Mouse (Mus musculus) embryonic stem cell, embryonic (primary cell): Measurements from ENCODE around the gene Susd3.

Experiments
- CTCF ChIA-PET, 4 experiments: fragments of 300-600 bp in 2 of 4; fragments of 350-600 bp in 2 of 4; sonication (Branson Sonifier 250); formaldehyde crosslinking; loops; one replicate each; lab custom pipeline; 2022; ENCODE audit warnings: inconsistent platforms in 2 of 4; lab: Charles Lee
- POLR2A ChIA-PET, 4 experiments: fragments of 300-600 bp in 2 of 4; fragments of 350-600 bp in 2 of 4; sonication (Branson Sonifier 250); formaldehyde crosslinking; loops; one replicate each; lab custom pipeline; 2022; ENCODE audit warnings: antibody characterized with exemption in 4 of 4, inconsistent platforms in 1 of 4; lab: Charles Lee

Gene Susd3

DNA sequence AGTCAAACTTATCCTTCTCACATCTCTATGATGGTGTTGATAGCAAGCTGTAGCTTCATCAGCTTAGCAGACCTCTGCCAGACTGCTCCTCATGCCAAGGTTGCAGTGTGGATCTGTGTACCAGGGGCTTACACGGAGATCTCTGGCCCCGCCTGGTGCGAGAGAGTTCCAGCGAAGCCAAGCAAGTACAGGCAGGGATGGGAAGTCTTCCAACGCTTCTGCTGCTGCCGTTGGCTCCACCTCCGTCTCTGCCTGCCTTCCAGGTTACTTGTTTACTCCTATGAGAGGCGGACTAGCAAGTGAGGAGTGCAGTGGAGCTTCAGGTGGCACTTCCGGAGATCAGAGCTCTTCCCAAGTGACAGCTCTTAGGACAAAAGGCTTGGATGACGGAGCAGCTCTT lies 24.2 kb downstream of the Susd3 start:
- ChIA-PET POLR2A (interaction anchor here in 3 of 4 experiments (0.5 to 2.0 kb wide), 9 partner anchors 9 to 557 kb away, joined by 3 to 7 read pairs (median 4); partner anchors contain the start of genes Card19 (in 2 of the 3), Bicd2 (in 1 of the 3) and Ippk (in 1 of the 3)), CTCF (interaction anchor here in 2 of 4 experiments (1.0 kb wide), 2 partner anchors 11 to 24 kb away, joined by 3 to 4 read pairs; no protein-coding TSS in a partner anchor)

DNA sequence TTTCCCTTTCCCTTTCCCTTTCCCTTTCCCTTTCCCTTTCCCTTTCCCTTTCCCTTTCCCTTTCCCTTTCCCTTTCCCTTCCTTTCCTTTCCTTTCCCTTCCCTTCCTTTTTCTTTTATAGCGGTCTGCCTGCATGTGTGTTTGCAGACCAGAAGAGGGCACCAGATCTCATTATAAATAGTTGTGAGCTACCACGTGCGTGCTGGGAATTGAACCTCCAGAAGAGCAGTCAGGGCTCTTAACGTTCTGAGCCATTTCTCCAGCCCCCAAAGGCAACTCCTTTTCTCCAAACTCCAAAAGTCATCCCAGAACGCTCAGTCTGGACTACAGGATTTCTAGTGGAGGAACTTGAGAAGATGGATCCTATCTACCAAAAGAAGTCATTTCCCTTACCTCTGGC lies 27.6 kb downstream of the Susd3 start:
- POLR2A ChIA-PET: interaction anchor here in 2 of 4 experiments (0.6 to 1.3 kb wide), 11 partner anchors 9 to 263 kb away, joined by 3 to 6 read pairs (median 3); no protein-coding TSS in a partner anchor
- CTCF ChIA-PET: interaction anchor here (0.6 to 1.6 kb wide), 20 partner anchors 9 to 1193 kb away, joined by 3 to 14 read pairs (median 4); no protein-coding TSS in a partner anchor

DNA sequence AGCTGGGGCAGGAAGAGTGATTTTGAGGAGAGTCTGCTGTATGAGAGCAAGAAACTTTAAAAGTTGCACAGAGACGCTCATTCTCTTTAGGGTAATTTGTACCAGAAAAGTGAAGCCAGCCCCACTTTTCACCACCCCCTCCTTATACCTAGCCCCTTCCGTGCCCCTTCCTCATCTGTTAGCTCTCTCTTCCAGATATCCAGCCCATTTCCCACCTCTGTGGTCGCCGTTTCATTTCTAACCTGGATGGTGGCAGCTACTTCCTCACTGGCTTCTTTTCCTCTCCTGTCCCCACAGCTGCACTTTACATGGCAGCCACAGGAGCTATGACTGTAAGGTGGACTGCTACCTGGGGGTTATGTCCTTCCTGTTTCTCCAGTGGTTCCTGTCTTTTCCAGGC lies 29.1 kb downstream of the Susd3 start:
- ChIA-PET POLR2A (interaction anchor here in 1 of 4 experiments (1.1 to 1.6 kb wide), 2 partner anchors 12 to 32 kb away, joined by 3 to 4 read pairs; partner anchors contain the start of gene Ninj1), CTCF (interaction anchor here in 1 of 4 experiments (0.6 kb wide), 1 partner anchor 28 kb away, joined by 8 read pairs; no protein-coding TSS in a partner anchor)

DNA sequence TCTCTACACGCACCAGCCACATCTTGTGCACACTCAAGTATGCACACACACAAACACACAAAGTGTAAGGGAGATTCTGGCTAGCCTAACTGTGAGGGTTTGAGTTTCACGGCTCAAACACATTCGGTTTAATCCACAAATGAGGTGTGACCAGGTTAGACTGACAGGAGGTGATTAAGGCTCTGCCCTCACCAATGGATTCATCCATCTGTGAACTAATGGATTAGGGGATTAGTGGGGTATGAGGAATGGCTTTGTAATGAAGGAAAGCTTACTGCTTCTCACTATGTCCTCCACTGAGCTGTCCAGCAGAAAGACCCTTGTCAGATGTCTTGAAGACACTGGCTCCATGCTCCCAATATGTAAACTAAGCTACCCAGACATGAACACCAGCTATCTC lies 29.9 kb downstream of the Susd3 start:
- POLR2A ChIA-PET: interaction anchor here in 1 of 4 experiments (1.1 to 1.6 kb wide), 2 partner anchors 13 to 32 kb away, joined by 3 to 4 read pairs; partner anchors contain the start of gene Ninj1
- CTCF ChIA-PET: interaction anchor here in 2 of 4 experiments (0.6 kb wide), 2 partner anchors 11 to 29 kb away, joined by 4 to 8 read pairs; no protein-coding TSS in a partner anchor

DNA sequence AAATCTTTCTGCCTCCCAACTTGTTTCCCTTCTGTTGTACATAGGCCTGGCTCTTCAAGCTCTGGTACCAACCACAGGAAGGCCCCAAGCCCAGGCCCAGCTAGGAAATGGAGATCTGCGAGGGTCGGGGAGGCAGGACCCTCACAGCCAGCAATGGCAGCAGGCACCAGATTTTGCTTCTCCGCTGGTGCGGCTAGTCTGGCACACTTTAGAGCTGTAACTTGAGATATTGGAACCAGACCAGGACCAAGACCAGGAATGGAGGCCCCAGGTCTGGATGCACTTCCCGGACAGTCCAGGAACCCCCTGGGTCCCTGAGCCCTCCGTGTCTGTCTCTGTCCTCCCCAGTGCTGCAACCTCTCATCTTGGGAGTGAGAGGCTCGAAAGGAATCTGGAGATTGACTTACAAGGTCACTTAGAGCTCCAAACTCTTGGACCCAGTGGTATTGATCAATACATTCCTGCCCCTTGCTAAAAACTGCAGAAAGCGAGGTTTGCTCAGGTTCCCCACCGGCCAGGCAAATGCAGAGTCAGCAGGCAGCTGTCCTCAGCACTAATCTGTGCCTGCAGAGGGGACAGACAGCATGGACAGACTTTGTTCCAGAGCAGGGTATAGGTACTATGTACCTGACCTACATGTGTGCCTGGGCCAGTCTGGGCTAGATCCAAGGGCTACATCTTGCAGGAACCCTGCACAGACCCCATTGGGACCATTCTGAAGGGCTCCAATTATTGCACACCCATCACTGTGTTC lies 31.5 kb downstream of the Susd3 start:
- CTCF ChIA-PET: interaction anchor here in 2 of 4 experiments (0.6 to 1.8 kb wide), 6 partner anchors 12 to 1652 kb away, joined by 3 to 6 read pairs (median 3); no protein-coding TSS in a partner anchor

DNA sequence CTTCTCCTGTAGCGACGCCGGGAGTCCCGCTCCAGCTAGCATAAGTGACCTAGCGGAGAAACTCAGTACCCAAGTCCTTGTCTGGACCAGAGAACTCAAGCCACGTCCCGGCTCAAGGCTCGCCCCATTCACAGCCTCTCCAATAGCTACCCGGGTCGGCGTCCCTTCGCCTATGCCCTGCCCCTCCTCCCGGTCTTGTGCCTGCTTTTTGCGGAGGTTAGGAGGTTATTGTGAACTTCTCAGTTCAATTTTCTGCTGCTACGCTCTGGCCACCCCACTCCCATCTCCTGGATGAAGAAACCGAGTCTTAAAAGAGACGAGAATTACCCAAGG lies 32.3 kb downstream of the Susd3 start:
- CTCF ChIA-PET: interaction anchor here in 3 of 4 experiments (0.5 to 1.8 kb wide), 6 partner anchors 11 to 562 kb away, joined by 3 to 6 read pairs (median 4); no protein-coding TSS in a partner anchor

More for the DNA sequence above, 31.5 kb downstream of the Susd3 start:
- POLR2A ChIA-PET: interaction anchor here in 2 of 4 experiments (0.5 to 3.9 kb wide), 15 partner anchors 7 to 486 kb away, joined by 3 to 50 read pairs (median 5); partner anchors contain the start of genes Bicd2 (in 2 of the 2), Ninj1 (in 1 of the 2) and Susd3 (in 1 of the 2)

DNA sequence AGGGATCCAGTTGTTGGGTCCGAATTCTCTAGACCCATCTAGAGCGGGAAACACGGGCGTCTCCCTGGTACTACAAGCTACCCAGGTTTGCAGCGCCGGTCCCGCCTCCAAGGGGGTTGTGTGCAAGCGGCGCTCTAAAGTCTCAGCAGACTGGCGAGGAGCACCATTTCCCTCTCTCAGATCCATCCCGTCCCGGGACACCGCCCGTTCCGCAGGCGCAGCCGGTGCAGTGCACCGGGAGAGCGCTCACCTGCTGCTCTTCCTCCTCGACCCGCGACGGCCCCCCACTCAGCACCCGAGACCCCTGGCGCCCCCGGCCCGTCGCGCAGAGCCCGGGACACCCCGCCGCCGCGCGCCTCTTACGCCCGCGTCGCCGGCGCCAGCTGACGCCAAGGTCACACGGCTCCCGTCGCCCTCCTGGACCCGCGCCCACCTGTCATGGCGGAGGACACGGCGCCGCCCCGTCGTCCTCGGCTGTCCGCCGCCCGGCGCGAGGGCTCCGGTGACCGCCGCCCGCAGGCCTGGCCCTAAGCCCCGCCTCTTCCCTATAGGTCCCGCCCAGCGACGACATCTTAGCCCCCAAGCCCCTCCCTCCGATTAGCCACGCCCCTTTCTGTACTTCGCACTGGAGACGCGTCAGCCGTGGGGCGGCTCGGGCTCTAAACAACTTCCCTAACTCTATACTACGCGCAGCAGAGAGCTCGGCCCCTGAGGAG lies 32.8 kb downstream of the Susd3 start, which contains the start of gene Card19:
TSS of gene Card19 (minus strand) at position 534 of the 716 bp plus-strand sequence.
- ChIA-PET POLR2A (interaction anchor here in 3 of 4 experiments (0.5 to 3.9 kb wide), 37 partner anchors 8 to 670 kb away, joined by 3 to 50 read pairs (median 3); partner anchors contain the start of genes Ninj1 (in 3 of the 3), Bicd2 (in 2 of the 3), Susd3 (in 2 of the 3) and Iars (in 1 of the 3)), CTCF (interaction anchor here in 3 of 4 experiments (0.5 to 1.8 kb wide), 7 partner anchors 10 to 562 kb away, joined by 3 to 6 read pairs (median 4); no protein-coding TSS in a partner anchor)

More for the DNA sequence above, 32.3 kb downstream of the Susd3 start:
- POLR2A ChIA-PET: interaction anchor here in 3 of 4 experiments (0.5 to 3.9 kb wide), 28 partner anchors 8 to 670 kb away, joined by 3 to 50 read pairs (median 4); partner anchors contain the start of genes Bicd2 (in 2 of the 3), Iars (in 1 of the 3), Ninj1 (in 1 of the 3) and Susd3 (in 1 of the 3)

DNA sequence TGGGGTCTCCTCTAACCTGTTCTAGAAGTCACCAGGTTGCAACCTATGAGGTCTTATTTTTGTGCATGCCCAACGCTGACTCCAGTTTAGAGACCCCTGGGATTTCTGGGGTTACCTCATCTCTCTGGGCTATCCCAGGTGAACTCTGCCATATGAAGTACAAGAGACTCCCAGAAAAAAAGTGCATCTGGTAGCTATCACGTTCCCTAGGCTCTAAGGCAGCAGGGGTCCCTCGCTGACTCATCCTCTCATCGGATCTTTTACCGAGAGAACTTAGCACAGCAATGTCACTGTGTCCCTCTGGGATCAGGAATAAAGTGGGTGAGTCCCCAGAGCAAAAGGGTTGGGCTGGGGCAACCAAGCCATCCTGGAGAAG lies 33.4 kb downstream of the Susd3 start:
- ChIA-PET POLR2A (interaction anchor here in 3 of 4 experiments (0.6 to 3.9 kb wide), 18 partner anchors 9 to 669 kb away, joined by 3 to 50 read pairs (median 4); partner anchors contain the start of genes Ninj1 (in 3 of the 3) and Susd3 (in 1 of the 3)), CTCF (interaction anchor here in 2 of 4 experiments (0.5 to 1.0 kb wide), 2 partner anchors 10 to 37 kb away, joined by 3 read pairs; no protein-coding TSS in a partner anchor)

DNA sequence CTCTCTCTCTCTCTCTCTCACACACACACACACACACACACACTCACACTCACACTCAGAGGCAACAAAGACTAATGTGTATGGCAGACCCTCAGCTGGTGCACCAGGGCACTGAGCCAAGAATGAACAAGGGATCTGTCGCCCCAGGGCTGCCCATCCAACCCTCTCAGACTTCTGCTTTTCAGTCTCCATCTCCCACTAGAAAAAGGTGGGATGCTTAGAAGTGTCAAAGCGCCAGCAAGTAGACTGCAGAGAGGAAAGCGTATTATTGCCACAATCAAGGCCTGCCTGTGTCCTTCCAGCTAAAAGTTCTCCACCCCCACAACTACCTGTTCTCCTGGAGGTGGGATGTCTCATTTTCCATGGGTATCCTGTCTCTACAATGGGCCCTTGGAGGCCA lies 34.1 kb downstream of the Susd3 start:
- ChIA-PET POLR2A (interaction anchor here (0.6 to 3.9 kb wide), 8 partner anchors 11 to 114 kb away, joined by 3 to 50 read pairs (median 3); partner anchors contain the start of genes Ninj1 (in 2 of the 4) and Susd3 (in 1 of the 4)), CTCF (interaction anchor here in 2 of 4 experiments (0.5 to 1.6 kb wide), 5 partner anchors 9 to 124 kb away, joined by 3 to 6 read pairs (median 3); no protein-coding TSS in a partner anchor)

DNA sequence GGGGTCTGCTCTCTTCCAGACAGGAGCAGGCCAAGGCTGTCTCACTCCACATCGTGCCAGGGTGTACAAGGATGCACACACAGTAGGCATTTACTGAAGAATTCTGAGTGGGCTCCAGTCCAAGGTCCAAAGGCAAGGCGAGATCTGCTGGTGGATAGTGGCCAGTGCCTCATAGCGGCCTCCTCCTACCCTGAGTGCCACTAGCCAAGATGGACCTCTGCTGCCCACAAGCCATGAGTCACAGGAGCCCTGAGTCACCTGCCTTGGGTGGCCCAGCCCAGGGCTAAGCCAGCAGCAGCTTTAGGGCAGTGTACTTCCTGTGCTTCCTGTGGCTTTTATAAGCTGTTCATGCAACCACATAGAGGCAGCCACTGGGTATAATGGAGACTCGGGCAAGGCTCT lies 35.0 kb downstream of the Susd3 start:
- ChIA-PET POLR2A (interaction anchor here in 2 of 4 experiments (0.8 to 3.9 kb wide), 7 partner anchors 9 to 54 kb away, joined by 3 to 50 read pairs (median 3); partner anchors contain the start of gene Ninj1 (in 1 of the 2)), CTCF (interaction anchor here in 1 of 4 experiments (1.0 to 1.6 kb wide), 3 partner anchors 8 to 125 kb away, joined by 3 to 6 read pairs (median 4); no protein-coding TSS in a partner anchor)

DNA sequence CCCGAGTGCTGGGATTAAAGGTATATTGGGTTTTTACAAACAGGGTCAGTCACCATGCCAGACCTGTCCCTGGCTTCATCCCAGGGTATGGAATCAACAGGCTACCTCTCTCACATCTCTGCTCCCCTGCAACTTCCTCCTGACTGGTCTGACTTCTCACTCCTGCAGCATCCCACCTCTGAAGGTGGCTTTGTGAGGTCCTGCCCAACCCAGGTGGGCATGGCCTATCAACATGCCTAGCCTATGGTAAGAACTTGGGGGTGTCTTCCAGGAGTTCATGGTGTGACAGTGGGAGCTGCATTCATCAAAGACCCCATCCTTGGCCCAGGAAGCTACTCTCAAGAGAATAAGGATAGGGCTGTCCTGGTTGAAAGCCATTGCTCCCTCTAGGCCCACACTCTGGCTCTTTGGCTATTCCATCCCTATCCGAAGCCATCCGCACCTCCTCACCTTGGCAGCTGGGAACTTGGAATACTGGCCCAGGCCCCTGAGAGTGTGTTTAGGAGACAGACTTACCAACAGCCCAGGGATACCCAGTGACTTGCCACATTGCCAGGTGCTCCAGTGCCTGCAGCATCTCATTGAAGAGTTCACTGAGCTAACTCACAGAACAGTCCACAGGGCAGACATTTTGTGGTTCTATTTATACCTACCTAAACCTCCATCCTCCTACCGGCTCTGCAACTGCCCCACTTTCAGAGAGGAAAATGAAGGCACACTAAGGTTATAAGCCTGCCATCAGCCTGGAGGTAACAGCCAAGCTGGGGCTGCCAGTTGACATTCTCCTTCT lies 35.6 kb downstream of the Susd3 start:
- POLR2A ChIA-PET: interaction anchor here in 2 of 4 experiments (0.8 to 3.9 kb wide), 7 partner anchors 8 to 53 kb away, joined by 3 to 50 read pairs (median 3); partner anchors contain the start of gene Ninj1 (in 1 of the 2)

DNA sequence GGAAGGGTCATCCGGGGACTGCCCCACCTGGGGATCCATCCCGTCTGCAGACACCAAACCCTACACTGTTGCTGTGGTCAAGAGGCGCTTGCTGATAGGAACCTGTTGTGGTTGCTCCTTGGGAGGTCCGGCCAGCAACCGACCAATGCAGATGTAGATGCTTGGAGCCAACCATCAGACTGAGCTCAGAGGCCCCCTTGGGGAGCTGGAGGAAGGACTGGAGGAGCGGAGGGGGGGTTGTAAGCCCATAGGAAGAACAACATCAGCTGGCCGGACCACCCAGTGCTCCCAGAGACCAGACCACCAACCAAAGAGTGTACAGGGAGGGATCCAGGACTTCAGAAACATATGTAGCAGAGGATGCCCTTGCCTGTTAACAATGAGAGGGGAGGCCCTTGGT lies 39.2 kb downstream of the Susd3 start:
- POLR2A ChIA-PET: interaction anchor here in 1 of 4 experiments (21.1 kb wide), 1 partner anchor 25 kb away, joined by 244 read pairs; the partner anchor contains the start of gene Ninj1

More for the DNA sequence above, 35.6 kb downstream of the Susd3 start:
- CTCF ChIA-PET: interaction anchor here in 1 of 4 experiments (1.0 to 1.6 kb wide), 3 partner anchors 7 to 126 kb away, joined by 3 to 6 read pairs (median 4); no protein-coding TSS in a partner anchor

DNA sequence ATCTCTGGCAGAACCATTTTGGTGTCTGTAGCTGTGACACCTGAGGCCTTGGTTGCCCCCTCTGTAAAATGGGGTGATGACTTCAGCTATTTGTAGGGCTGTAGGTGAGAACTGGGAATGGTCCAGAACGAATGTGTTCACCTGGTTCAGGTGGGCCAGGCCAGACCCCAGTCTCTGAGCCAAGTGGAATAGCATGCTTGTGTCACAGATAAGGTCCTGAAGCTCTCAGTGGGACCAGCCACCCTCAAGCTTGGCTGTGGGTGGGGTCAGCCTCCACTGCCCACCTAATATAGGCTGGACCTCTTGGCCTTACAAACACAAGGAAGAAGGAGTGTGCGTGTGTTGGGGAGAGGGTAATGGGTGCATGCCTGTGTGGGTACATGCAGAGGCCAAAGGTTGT lies 42.2 kb downstream of the Susd3 start:
- CTCF ChIA-PET: interaction anchor here in 3 of 4 experiments (0.6 to 1.6 kb wide), 5 partner anchors 7 to 553 kb away, joined by 3 to 5 read pairs (median 3); partner anchors contain the start of gene Ninj1 (in 1 of the 3)
- POLR2A ChIA-PET: interaction anchor here in 1 of 4 experiments (21.1 kb wide), 1 partner anchor 22 kb away, joined by 244 read pairs; the partner anchor contains the start of gene Ninj1

More for the DNA sequence above, 39.2 kb downstream of the Susd3 start:
- CTCF ChIA-PET: no interaction called here

DNA sequence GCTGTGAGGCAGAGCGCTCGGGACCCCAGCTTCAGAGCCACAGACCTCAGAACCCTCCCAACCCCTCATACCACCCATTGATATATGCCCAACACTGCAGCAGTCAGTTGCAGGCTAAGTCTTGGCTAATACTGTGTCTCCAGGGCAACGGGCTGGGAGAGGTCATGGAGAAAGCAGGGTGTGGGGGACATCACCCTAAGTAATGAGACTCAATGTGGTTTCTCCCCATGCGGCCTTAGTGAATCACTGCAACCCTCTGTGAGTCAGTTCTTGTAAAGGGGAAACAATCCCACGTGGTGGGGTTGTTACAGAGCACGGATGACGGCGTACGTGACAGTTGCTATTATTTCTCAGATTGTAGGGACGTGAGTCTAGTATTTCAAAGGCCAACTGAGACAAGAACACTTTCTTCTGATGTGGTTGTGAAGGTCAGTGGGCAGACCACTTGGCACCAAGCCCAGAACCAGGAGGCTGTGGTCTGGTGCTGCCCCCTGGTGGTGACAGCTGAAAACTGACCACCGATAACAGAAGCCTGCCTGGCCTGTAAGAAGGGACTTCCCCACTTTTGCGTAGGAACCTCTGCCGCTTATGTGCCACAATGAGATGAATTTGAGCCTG lies 43.0 kb downstream of the Susd3 start:
- ChIA-PET POLR2A (interaction anchor here in 3 of 4 experiments (0.6 to 21.1 kb wide), 7 partner anchors 8 to 711 kb away, joined by 3 to 244 read pairs (median 4); partner anchors contain the start of genes Ninj1 (in 2 of the 3) and Card19 (in 1 of the 3)), CTCF (interaction anchor here in 3 of 4 experiments (0.6 to 2.1 kb wide), 10 partner anchors 8 to 552 kb away, joined by 3 to 6 read pairs (median 3); partner anchors contain the start of genes Card19 (in 1 of the 3) and Ninj1 (in 1 of the 3))

DNA sequence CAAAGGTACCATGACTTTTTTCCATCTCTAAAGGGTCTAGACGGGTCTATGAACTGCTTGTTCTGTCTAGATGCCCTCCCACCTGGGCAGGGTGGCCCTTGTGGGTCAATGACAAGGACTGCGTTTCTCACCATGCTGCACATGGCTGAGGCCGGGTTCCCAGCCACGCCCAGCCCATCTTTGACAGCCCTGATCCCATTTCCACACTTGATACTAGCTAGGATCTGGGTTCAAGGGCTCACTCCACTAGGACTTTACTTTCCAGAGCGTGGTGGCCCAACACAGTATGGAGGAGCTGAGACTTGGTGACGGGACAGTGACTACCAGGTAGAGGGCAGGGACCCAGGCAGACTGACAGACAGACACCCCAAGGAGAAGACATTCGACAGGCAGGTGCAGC lies 46.0 kb downstream of the Susd3 start:
- ChIA-PET POLR2A (interaction anchor here in 2 of 4 experiments (0.8 to 21.1 kb wide), 8 partner anchors 11 to 326 kb away, joined by 3 to 244 read pairs (median 10); partner anchors contain the start of genes Ninj1 (in 2 of the 2) and Card19 (in 1 of the 2)), CTCF (interaction anchor here in 2 of 4 experiments (0.6 to 1.4 kb wide), 2 partner anchors 197 to 563 kb away, joined by 3 read pairs; no protein-coding TSS in a partner anchor)
